Mouse (Mus musculus) G1E (cell line): ENCODE measurements around the gene Olfr378. TPM values are rescaled to one million over a fixed set of nuclear protein-coding genes. Genes with fewer than 3 reads are reported as not detected.

ENCODE experiments used
- ATAC-seq: 2 replicates; pipeline ENCODE4 v1.8.0; 2016; ENCODE audit warnings: mild to moderate bottlenecking; ENCODE audit not compliant: insufficient number of reproducible peaks, poor library complexity, low FRiP score, severe bottlenecking; ENCODE audit errors: extremely low read depth
- DNase-seq: peaks from one replicate; pipeline ENCODE4 v3.0.0; 2012; ENCODE audit warnings: low spot score
- H3K27me3 ChIP-seq: 2 replicates; pipeline ENCODE4 v1.6.1; 2012; ENCODE audit warnings: mild to moderate bottlenecking, low read length, inconsistent platforms; ENCODE audit not compliant: insufficient read depth
- H3K36me3 ChIP-seq: replicated peaks from 2 replicates; pipeline ENCODE3; 2012; ENCODE audit warnings: mild to moderate bottlenecking, inconsistent platforms
- H3K4me1 ChIP-seq: 2 replicates; pipeline ENCODE4 v1.6.1; 2012; ENCODE audit warnings: low read depth, low read length, inconsistent platforms, mixed read lengths; ENCODE audit not compliant: insufficient read depth
- H3K4me3 ChIP-seq: 2 replicates; pipeline ENCODE4 v1.5.1; 2012; ENCODE audit warnings: low read depth, mild to moderate bottlenecking, inconsistent platforms, low read length, moderate library complexity, mixed read lengths
- H3K9me3 ChIP-seq: replicated peaks from 2 replicates; pipeline ENCODE4 v1.6.1; 2012; ENCODE audit warnings: inconsistent platforms
- CTCF ChIP-seq: IDR thresholded peaks from 2 replicates; pipeline ENCODE4 v1.5.1; 2012; ENCODE audit warnings: low read depth, low read length, inconsistent platforms, mixed read lengths
- GATA1 ChIP-seq: IDR thresholded peaks from 2 replicates; pipeline ENCODE4 v1.6.1; 2012; ENCODE audit warnings: borderline replicate concordance, low read length, inconsistent platforms, mixed read lengths
- GATA2 ChIP-seq: IDR thresholded peaks from 2 replicates; pipeline ENCODE4 v1.6.1; 2012; ENCODE audit warnings: low read depth, low read length, inconsistent platforms, borderline replicate concordance
- POLR2AphosphoS5 ChIP-seq: IDR thresholded peaks from 2 replicates; pipeline ENCODE4 v1.6.1; 2012; ENCODE audit warnings: low read depth, low read length, inconsistent platforms; ENCODE audit not compliant: insufficient replicate concordance
- TAL1 ChIP-seq: conservative IDR thresholded peaks from 2 replicates; pipeline ENCODE4 v1.6.1; 2012; ENCODE audit warnings: low read depth, low read length, inconsistent platforms, mixed read lengths
- polyA plus RNA-seq: library from polyadenylated mRNA; stranded (reverse); fragments of >175 nt; gene quantifications from 2 replicates; pipeline ENCODE4 v1.2.3, GENCODE M21; 2012
- total RNA-seq, 2 experiments: library from RNA; stranded (forward) in 1 of 2; stranded (reverse) in 1 of 2; fragments of 200-1000 nt in 1 of 2; fragments of >200 nt in 1 of 2; fragmentation: Nextera tagmentation in 1 of 2; gene quantifications; 2 replicates each; pipeline ENCODE4 v1.2.3; 2014 to 2017

Olfr378 gene
- total RNA-seq (2014; fragmentation: Nextera tagmentation), result not detected in 2 replicates
- total RNA-seq (2017), result 0.23 TPM in 1 of 2 replicates, not detected in the other
- polyA plus RNA-seq, result not detected in 2 replicates

DNA sequence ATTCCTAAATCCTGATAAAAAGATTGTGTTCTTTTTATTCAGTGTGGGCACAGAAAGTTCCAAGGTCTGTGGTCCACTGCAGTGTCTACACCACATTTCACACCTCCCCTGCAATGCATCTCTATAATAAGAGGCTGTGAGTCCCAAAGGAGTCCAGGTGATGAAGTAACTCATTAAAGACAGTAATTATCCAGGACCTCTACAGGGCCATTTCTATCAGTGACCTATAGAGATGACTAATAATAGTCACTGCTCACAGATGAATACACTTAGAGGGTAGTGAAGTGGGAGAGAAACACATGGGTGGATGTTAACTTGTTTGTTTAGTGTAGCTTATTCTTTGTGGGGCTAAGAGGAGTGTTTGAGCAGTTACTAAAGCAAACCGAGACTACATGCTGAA, at the start of gene Olfr378:
Gene Olfr378 (minus strand): TSS at position 101 of the 400 bp plus-strand sequence.
- no peak within 1 kb of the TSS for H3K4me3 ChIP-seq
- H3K27me3 ChIP-seq, result no peaks in the 10 kb centered on the region
- H3K9me3 ChIP-seq, result no peaks in the 10 kb centered on the region
- no peak for TF ChIP-seq GATA1
- no peak for TF ChIP-seq GATA2
- TF ChIP-seq POLR2AphosphoS5, result no peak
- DNase-seq (no peak), ATAC-seq (no peak)
- no peaks in the 10 kb centered on the region for H3K36me3 ChIP-seq
- no peaks in the 10 kb centered on the region for H3K4me1 ChIP-seq

DNA sequence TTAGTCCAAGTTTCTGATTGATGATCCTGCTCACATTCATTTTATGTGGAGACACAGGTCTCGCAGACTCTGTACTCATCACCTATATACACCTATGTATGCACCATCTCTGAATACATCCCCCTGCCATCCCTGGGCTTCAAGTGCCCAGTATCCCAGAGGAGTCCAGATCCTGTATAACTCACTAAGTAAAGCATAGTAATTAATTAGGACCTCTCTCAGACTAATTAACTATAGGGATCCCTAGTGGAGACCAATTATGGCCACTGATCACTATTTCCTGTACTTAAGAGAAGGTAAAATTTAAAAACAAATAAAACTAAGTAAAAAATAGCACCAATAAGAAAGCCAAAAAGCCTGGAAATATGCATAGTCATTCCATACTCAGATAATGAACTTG, 29.1 kb upstream of the Olfr378 start, which contains the start of gene Olfr380:
Gene Olfr380 (minus strand): TSS at position 101 of the 400 bp plus-strand sequence.
- DNase-seq (no peak), ATAC-seq (no peak)
- no peaks in the 10 kb centered on the region for H3K36me3 ChIP-seq
- TF ChIP-seq POLR2AphosphoS5 (no peak), CTCF (no peak), GATA1 (no peak), GATA2 (no peak), TAL1 (no peak)
- no peaks in the 10 kb centered on the region for H3K27me3 ChIP-seq
- H3K4me1 ChIP-seq, result no peaks in the 10 kb centered on the region
- no peak within 1 kb of the TSS for H3K4me3 ChIP-seq
- H3K9me3 ChIP-seq, result no peaks in the 10 kb centered on the region

DNA sequence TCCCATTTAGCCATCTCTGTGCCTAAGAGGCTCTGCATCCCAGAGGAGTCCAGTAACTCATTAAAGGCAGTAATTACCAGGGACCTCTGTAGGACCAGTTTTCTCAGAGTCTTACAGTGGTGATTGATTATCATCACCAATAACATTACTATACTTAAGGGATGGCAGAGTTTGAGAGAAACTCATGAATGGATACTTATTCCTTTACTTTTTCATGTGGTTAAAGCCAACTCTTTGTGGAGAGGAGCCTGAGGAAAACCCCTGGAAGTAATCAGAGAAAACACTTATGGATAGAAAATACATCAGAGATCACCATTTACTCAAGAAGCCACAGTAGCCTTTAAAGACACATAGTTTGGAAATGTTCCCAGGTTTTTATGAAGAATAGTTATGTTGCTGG, 28.8 kb downstream of the Olfr378 start, which contains the start of gene Olfr1:
Gene Olfr1 (minus strand): TSS at position 101 of the 400 bp plus-strand sequence.
- no peak for DNase-seq
- H3K27me3 ChIP-seq, result no peaks in the 10 kb centered on the region
- no peaks in the 10 kb centered on the region for H3K36me3 ChIP-seq
- TF ChIP-seq GATA1 (no peak), POLR2AphosphoS5 (no peak), CTCF (no peak), TAL1 (no peak), GATA2 (no peak)
- H3K4me3 ChIP-seq, result no peak within 1 kb of the TSS
- no peak for ATAC-seq
- no peaks in the 10 kb centered on the region for H3K9me3 ChIP-seq
- H3K4me1 ChIP-seq, result no peaks in the 10 kb centered on the region

DNA sequence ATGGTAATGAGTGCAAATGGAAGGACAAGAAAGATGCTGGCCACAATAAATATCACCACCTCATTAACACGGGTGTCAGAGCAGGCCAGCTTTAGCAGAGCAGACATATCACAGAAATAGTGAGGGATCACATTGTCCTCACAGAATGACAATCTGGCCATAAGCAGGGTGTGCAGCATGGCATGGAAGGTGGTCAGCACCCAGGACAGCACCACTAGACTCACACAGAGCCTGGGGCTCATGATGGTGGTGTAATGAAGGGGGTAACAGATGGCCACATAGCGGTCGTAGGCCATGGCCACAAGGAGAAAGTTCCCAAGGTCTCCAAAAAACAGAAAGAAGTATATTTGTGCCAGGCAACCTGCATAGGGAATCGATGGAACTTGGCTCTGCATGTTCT, 32.9 kb downstream of the Olfr378 start:
- H3K27me3 ChIP-seq, result no peaks in the 10 kb centered on the region
- ATAC-seq (no peak), DNase-seq (no peak)
- no peaks in the 10 kb centered on the region for H3K4me1 ChIP-seq
- TF ChIP-seq GATA1, result no peak
- TF ChIP-seq POLR2AphosphoS5, result no peak
- no peak for TF ChIP-seq GATA2
- TF ChIP-seq TAL1, result no peak
- no peak for TF ChIP-seq CTCF
- H3K36me3 ChIP-seq, result no peaks in the 10 kb centered on the region
- no peaks in the 10 kb centered on the region for H3K9me3 ChIP-seq
- H3K4me3 ChIP-seq, result no peak overlapping the region

Other genes with a start within 250 kb of the Olfr378 start
- 19.8 and 23.3 TPM in 2 replicates for gene Ctns, start 229.4 kb downstream of the Olfr378 start, total RNA-seq (2014; fragmentation: Nextera tagmentation)
- 28.7 and 30.6 TPM in 2 replicates for gene Ctns, start 229.4 kb downstream of the Olfr378 start, total RNA-seq (2017)
- gene Ctns, start 229.4 kb downstream of the Olfr378 start, polyA plus RNA-seq, result 1.9 and 3.6 TPM in 2 replicates
- 2.1 and 2.4 TPM in 2 replicates for gene Shpk, start 229.0 kb downstream of the Olfr378 start, total RNA-seq (2014; fragmentation: Nextera tagmentation)
- 2.8 and 3.2 TPM in 2 replicates for gene Shpk, start 229.0 kb downstream of the Olfr378 start, total RNA-seq (2017)
- 0.83 and 0.95 TPM in 2 replicates for gene Shpk, start 229.0 kb downstream of the Olfr378 start, polyA plus RNA-seq
- not detected in 2 replicates for gene Trpv1, start 194.2 kb downstream of the Olfr378 start, total RNA-seq (2014; fragmentation: Nextera tagmentation)
- 0.12 TPM in 1 of 2 replicates, not detected in the other for gene Trpv1, start 194.2 kb downstream of the Olfr378 start, total RNA-seq (2017)
- not detected in 2 replicates for gene Trpv1, start 194.2 kb downstream of the Olfr378 start, polyA plus RNA-seq
- not detected in 2 replicates for gene Trpv3, start 161.1 kb downstream of the Olfr378 start, total RNA-seq (2014; fragmentation: Nextera tagmentation)
- under 0.01 and 0.16 TPM in 2 replicates for gene Trpv3, start 161.1 kb downstream of the Olfr378 start, total RNA-seq (2017)
- not detected in 2 replicates for gene Trpv3, start 161.1 kb downstream of the Olfr378 start, polyA plus RNA-seq
- not detected in 2 replicates for gene Aspa, start 98.9 kb downstream of the Olfr378 start, total RNA-seq (2014; fragmentation: Nextera tagmentation)
- gene Aspa, start 98.9 kb downstream of the Olfr378 start, total RNA-seq (2017), result under 0.01 and 0.22 TPM in 2 replicates
- gene Aspa, start 98.9 kb downstream of the Olfr378 start, polyA plus RNA-seq, result not detected in 2 replicates
- gene Gm49340, start 98.7 kb downstream of the Olfr378 start, total RNA-seq (2014; fragmentation: Nextera tagmentation), result not detected in 2 replicates
- not detected in 2 replicates for gene Gm49340, start 98.7 kb downstream of the Olfr378 start, total RNA-seq (2017)
- gene Gm49340, start 98.7 kb downstream of the Olfr378 start, polyA plus RNA-seq, result not detected in 2 replicates
- gene Spata22, start 98.7 kb downstream of the Olfr378 start, total RNA-seq (2014; fragmentation: Nextera tagmentation), result not detected in 2 replicates
- not detected in 2 replicates for gene Spata22, start 98.7 kb downstream of the Olfr378 start, total RNA-seq (2017)
- gene Spata22, start 98.7 kb downstream of the Olfr378 start, polyA plus RNA-seq, result not detected in 2 replicates
- not detected in 2 replicates for gene Olfr20, start 77.7 kb downstream of the Olfr378 start, total RNA-seq (2014; fragmentation: Nextera tagmentation)
- gene Olfr20, start 77.7 kb downstream of the Olfr378 start, total RNA-seq (2017), result 0.11 TPM in 1 of 2 replicates, not detected in the other
- gene Olfr20, start 77.7 kb downstream of the Olfr378 start, polyA plus RNA-seq, result not detected in 2 replicates
- gene Olfr376, start 57.2 kb downstream of the Olfr378 start, total RNA-seq (2014; fragmentation: Nextera tagmentation), result not detected in 2 replicates
- gene Olfr376, start 57.2 kb downstream of the Olfr378 start, total RNA-seq (2017), result 0.27 TPM in 1 of 2 replicates, not detected in the other
- not detected in 2 replicates for gene Olfr376, start 57.2 kb downstream of the Olfr378 start, polyA plus RNA-seq
- not detected in 2 replicates for gene Olfr1, start 28.9 kb downstream of the Olfr378 start, total RNA-seq (2014; fragmentation: Nextera tagmentation)
- 0.06 and 0.16 TPM in 2 replicates for gene Olfr1, start 28.9 kb downstream of the Olfr378 start, total RNA-seq (2017)
- not detected in 2 replicates for gene Olfr1, start 28.9 kb downstream of the Olfr378 start, polyA plus RNA-seq
- not detected in 2 replicates for gene Olfr380, start 29.0 kb upstream of the Olfr378 start, total RNA-seq (2014; fragmentation: Nextera tagmentation)
- gene Olfr380, start 29.0 kb upstream of the Olfr378 start, total RNA-seq (2017), result not detected in 2 replicates
- gene Olfr380, start 29.0 kb upstream of the Olfr378 start, polyA plus RNA-seq, result not detected in 2 replicates
- gene Olfr381, start 63.1 kb upstream of the Olfr378 start, total RNA-seq (2014; fragmentation: Nextera tagmentation), result not detected in 2 replicates
- 0.06 and 0.11 TPM in 2 replicates for gene Olfr381, start 63.1 kb upstream of the Olfr378 start, total RNA-seq (2017)
- gene Olfr381, start 63.1 kb upstream of the Olfr378 start, polyA plus RNA-seq, result not detected in 2 replicates
- not detected in 2 replicates for gene Olfr382, start 88.7 kb upstream of the Olfr378 start, total RNA-seq (2014; fragmentation: Nextera tagmentation)
- gene Olfr382, start 88.7 kb upstream of the Olfr378 start, total RNA-seq (2017), result not detected in 2 replicates
- not detected in 2 replicates for gene Olfr382, start 88.7 kb upstream of the Olfr378 start, polyA plus RNA-seq
- gene Olfr385, start 164.5 kb upstream of the Olfr378 start, total RNA-seq (2014; fragmentation: Nextera tagmentation), result not detected in 2 replicates
- 0.12 TPM in 1 of 2 replicates, not detected in the other for gene Olfr385, start 164.5 kb upstream of the Olfr378 start, total RNA-seq (2017)
- gene Olfr385, start 164.5 kb upstream of the Olfr378 start, polyA plus RNA-seq, result not detected in 2 replicates
- not detected in 2 replicates for gene Olfr384, start 170.1 kb upstream of the Olfr378 start, total RNA-seq (2014; fragmentation: Nextera tagmentation)
- gene Olfr384, start 170.1 kb upstream of the Olfr378 start, total RNA-seq (2017), result 0.22 TPM in 1 of 2 replicates, not detected in the other
- not detected in 2 replicates for gene Olfr384, start 170.1 kb upstream of the Olfr378 start, polyA plus RNA-seq